Mouse (Mus musculus): Measurements from ENCODE around the gene Lypd6. TPM values are rescaled to one million over a fixed set of nuclear protein-coding genes. Genes with fewer than 3 reads are reported as not detected.
A peak's percentile ranks its signal among the peaks of the same experiment; 100 is the strongest.

Gene Lypd6
- total and polyA plus RNA-seq, 3 experiments, result not detected

DNA sequence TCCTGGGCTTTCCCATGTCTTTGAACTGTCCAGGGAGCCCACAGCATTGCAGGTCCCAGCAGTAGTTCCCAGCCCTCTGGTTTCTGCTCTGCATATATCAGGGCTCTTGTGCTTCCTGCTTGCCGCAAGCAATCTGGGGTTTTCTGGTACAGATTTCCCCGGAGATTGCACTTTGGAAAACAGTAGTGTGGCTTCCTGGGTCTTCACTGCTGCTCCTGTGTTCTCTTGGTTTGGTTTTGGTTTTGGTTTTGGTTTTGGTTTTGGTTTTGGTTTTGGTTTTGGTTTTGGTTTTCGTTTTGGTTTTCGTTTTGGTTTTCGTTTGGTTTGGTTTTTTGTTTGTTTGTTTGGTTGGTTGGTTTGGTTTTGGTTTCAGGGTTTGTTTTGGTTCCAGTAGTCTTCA, 99.9 kb downstream of the Lypd6 start:
- Histone ChIP-seq H3K79me2 (ENCODE audit: control insufficient read depth, insufficient read depth, low read length, poor library complexity) (no peaks in the 10 kb centered on the region), H3K9me3 (replicated peaks; ENCODE audit: insufficient read depth, low read length) (no peaks in the 10 kb centered on the region), H3K4me3 (ENCODE audit: control insufficient read depth in 1 of 2, insufficient read depth in 1 of 2, low read depth in 2 of 2, low read length in 2 of 2) (peak overlapping the region; percentile 11 to 26; a peak in 2 of 4 replicates), H3K4me1 (ENCODE audit: control insufficient read depth in 1 of 2, insufficient read depth in 2 of 2, low read length in 2 of 2) (no peaks in the 10 kb centered on the region), H3K27ac (ENCODE audit: control insufficient read depth, low read depth, low read length) (no peak overlapping the region), H3K27me3 (ENCODE audit: control insufficient read depth in 1 of 2, insufficient read depth in 2 of 2, low read length in 2 of 2) (no peaks in the 10 kb centered on the region), H3K9ac (ENCODE audit: control insufficient read depth, low read depth, low read length, poor library complexity, severe bottlenecking) (no peak overlapping the region), H3K36me3 (ENCODE audit: control insufficient read depth in 1 of 2, insufficient read depth in 2 of 2, low read length in 2 of 2) (no peaks in the 10 kb centered on the region)
- no peak for DNase-seq (ENCODE audit: low read depth, low spot score)
- TF ChIP-seq ZMIZ1 (IDR thresholded peaks at IDR 0.05; ENCODE audit: low read depth, low read length), result no peak
- TF ChIP-seq CTCF (IDR thresholded peaks at IDR 0.05 in 2 of 3, conservative IDR thresholded peaks at IDR 0.05 in 1 of 3; ENCODE audit: control insufficient read depth in 1 of 3, insufficient read depth in 1 of 3, low read depth in 2 of 3, low read length in 3 of 3, poor library complexity in 1 of 3, severe bottlenecking in 1 of 3), result no peak
- no peak for TF ChIP-seq MYB (IDR thresholded peaks at IDR 0.05; ENCODE audit: low read depth, low read length)
- TF ChIP-seq MXI1 (IDR thresholded peaks at IDR 0.05; ENCODE audit: low read depth, low read length), result no peak
- TF ChIP-seq SMC3 (IDR thresholded peaks at IDR 0.05; ENCODE audit: low read depth, low read length), result no peak
- TF ChIP-seq MAFK (IDR thresholded peaks at IDR 0.05; ENCODE audit: borderline replicate concordance, low read depth, low read length), result no peak
- TF ChIP-seq MAX (IDR thresholded peaks at IDR 0.05; ENCODE audit: low read length), result no peak
- no peak for TF ChIP-seq NRF1 (IDR thresholded peaks at IDR 0.05; ENCODE audit: insufficient read depth, low read depth, low read length, poor library complexity, severe bottlenecking)
- TF ChIP-seq HCFC1 (IDR thresholded peaks at IDR 0.05; ENCODE audit: low read depth, low read length), result no peak
- no peak for TF ChIP-seq GABPA (IDR thresholded peaks at IDR 0.05; ENCODE audit: low read depth, low read length)
- no peak for TF ChIP-seq UBTF (IDR thresholded peaks at IDR 0.05; ENCODE audit: borderline replicate concordance, insufficient read depth, low read depth, low read length)
- TF ChIP-seq TAL1 (IDR thresholded peaks at IDR 0.05; ENCODE audit: low read length), result no peak
- TF ChIP-seq ZNF384 (IDR thresholded peaks at IDR 0.05; ENCODE audit: low read depth, low read length), result no peak
- no peak for TF ChIP-seq KAT2A (conservative IDR thresholded peaks at IDR 0.05; ENCODE audit: low read depth, low read length)
- no peak for TF ChIP-seq RAD21 (IDR thresholded peaks at IDR 0.05; ENCODE audit: low read depth, low read length)
- TF ChIP-seq JUND (IDR thresholded peaks at IDR 0.05; ENCODE audit: low read depth, low read length), result no peak

DNA sequence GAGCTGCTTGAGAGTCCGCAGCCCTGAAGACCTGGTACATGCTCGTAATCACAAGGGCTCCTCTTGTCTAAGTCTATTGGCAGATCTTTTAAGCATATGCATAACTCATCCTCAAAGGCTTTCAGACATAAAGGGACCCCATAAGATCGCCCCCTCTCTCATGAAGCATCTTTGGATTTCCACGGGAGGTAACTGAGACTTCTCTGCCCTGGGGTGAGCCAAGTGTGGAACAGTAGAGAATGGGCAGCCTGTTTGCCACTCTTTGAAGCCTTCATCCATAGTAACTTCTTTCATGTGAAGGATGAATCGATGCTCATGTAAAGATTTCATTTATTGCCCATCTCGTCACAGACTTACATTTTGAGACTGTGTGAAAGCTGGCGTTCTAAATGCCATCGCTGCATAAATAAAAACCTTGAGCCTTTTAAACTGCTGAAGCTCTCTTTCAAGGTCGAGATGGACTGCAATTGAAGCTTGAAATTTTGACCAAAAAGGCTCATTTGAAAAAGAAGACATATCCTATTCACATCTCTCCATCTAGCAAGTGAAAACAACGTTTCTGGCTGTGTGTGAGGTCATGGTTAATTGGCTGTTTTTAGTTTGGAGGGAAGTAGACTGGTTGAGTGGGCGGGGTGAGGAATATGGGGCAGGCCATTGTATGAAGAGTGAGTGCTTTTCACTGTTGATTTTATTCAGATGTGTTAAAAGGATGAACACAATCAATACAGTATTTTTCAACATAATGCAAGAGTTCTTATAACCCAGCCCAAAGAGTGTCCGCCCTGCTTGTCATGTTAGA, 107.7 kb downstream of the Lypd6 start:
- Histone ChIP-seq H3K79me2 (ENCODE audit: control insufficient read depth, insufficient read depth, low read length, poor library complexity) (no peaks in the 10 kb centered on the region), H3K9ac (ENCODE audit: control insufficient read depth, low read depth, low read length, poor library complexity, severe bottlenecking) (no peak overlapping the region), H3K36me3 (ENCODE audit: control insufficient read depth in 1 of 2, insufficient read depth in 2 of 2, low read length in 2 of 2) (no peaks in the 10 kb centered on the region), H3K4me1 (ENCODE audit: control insufficient read depth in 1 of 2, insufficient read depth in 2 of 2, low read length in 2 of 2) (no peaks in the 10 kb centered on the region), H3K27ac (ENCODE audit: control insufficient read depth, low read depth, low read length) (no peak overlapping the region), H3K4me3 (ENCODE audit: control insufficient read depth in 1 of 2, insufficient read depth in 1 of 2, low read depth in 2 of 2, low read length in 2 of 2) (no peak overlapping the region), H3K9me3 (replicated peaks; ENCODE audit: insufficient read depth, low read length) (no peaks in the 10 kb centered on the region), H3K27me3 (ENCODE audit: control insufficient read depth in 1 of 2, insufficient read depth in 2 of 2, low read length in 2 of 2) (no peaks in the 10 kb centered on the region; a peak in 1 of 4 replicates)
- TF ChIP-seq MAZ (IDR thresholded peaks at IDR 0.05; ENCODE audit: low read depth, low read length) (no peak), E2F4 (IDR thresholded peaks at IDR 0.05; ENCODE audit: borderline replicate concordance, low read depth, low read length) (no peak), MYC (IDR thresholded peaks at IDR 0.05; ENCODE audit: low read depth, low read length) (no peak), MAFK (IDR thresholded peaks at IDR 0.05; ENCODE audit: borderline replicate concordance, low read depth, low read length) (no peak), MEF2A (IDR thresholded peaks at IDR 0.05; ENCODE audit: extremely low read depth, insufficient replicate concordance, low read depth, low read length, poor library complexity, severe bottlenecking) (no peak)
- no peak for DNase-seq (ENCODE audit: low read depth, low spot score)
